Mouse (Mus musculus) embryonic facial prominence, embryonic 11.5 days (tissue): ENCODE data around the gene Serpinf1. TPM values are rescaled to one million over a fixed set of nuclear protein-coding genes. Genes with fewer than 3 reads are reported as not detected.

Experiments
- ATAC-seq: fragments of 200-750 bp; cut with Nextera tagmentation; replicated peaks from 2 replicates; pipeline ENCODE4 v1.8.0; 2017; ENCODE audit warnings: low read depth; ENCODE audit not compliant: insufficient number of reproducible peaks, low FRiP score, low TSS enrichment
- DNase-seq: peaks from one replicate; pipeline ENCODE4 v3.0.0-alpha.2; 2015; ENCODE audit warnings: low spot score
- H3K27ac ChIP-seq: fragments of 300-500 bp; sonication (generic); replicated peaks from 2 replicates; pipeline ENCODE4 v1.5.1; 2014; ENCODE audit warnings: mild to moderate bottlenecking, low read depth, low read length, control low read depth
- H3K27me3 ChIP-seq: fragments of 300-500 bp; sonication (generic); 2 replicates; pipeline ENCODE4 v1.6.1; 2014; ENCODE audit warnings: mild to moderate bottlenecking, low read length, moderate library complexity, mixed read lengths; ENCODE audit not compliant: control insufficient read depth, insufficient read depth
- H3K36me3 ChIP-seq: fragments of 300-500 bp; sonication (generic); replicated peaks from 2 replicates; pipeline ENCODE4 v1.6.1; 2014; ENCODE audit warnings: low read depth, mild to moderate bottlenecking, low read length, moderate library complexity, mixed read lengths; ENCODE audit not compliant: control insufficient read depth, insufficient read depth
- H3K4me1 ChIP-seq: fragments of 300-500 bp; sonication (generic); 2 replicates; pipeline ENCODE4 v1.6.1; 2014; ENCODE audit warnings: low read length, mixed read lengths; ENCODE audit not compliant: control insufficient read depth, insufficient read depth
- H3K4me2 ChIP-seq: fragments of 300-500 bp; sonication (generic); 2 replicates; pipeline ENCODE4 v1.6.1; 2014; ENCODE audit warnings: low read depth, mild to moderate bottlenecking, control low read depth, low read length, moderate library complexity
- H3K4me3 ChIP-seq: fragments of 300-500 bp; sonication (generic); 2 replicates; pipeline ENCODE4 v1.5.1; 2014; ENCODE audit warnings: low read depth, low read length, control low read depth
- H3K9ac ChIP-seq: fragments of 300-500 bp; sonication (generic); replicated peaks from 2 replicates; pipeline ENCODE4 v1.6.1; 2014; ENCODE audit warnings: mild to moderate bottlenecking, control low read depth, low read length
- H3K9me3 ChIP-seq: fragments of 300-500 bp; sonication (generic); replicated peaks from 2 replicates; pipeline ENCODE4 v1.6.1; 2016; ENCODE audit warnings: mild to moderate bottlenecking, low read length, inconsistent platforms, mixed read lengths; ENCODE audit not compliant: control insufficient read depth
- WGBS: fragments of 180-500 bp; shearing (Covaris S2); extraction: QIAGEN DNeasy Blood & Tissue Kit; methylation state at CpG from one replicate; pipeline ENCODE4 v1.1.7; 2014; 5-methylcytosine and 5-hydroxymethylcytosine counted together
- polyA plus RNA-seq: library from polyadenylated mRNA; unstranded; fragments of >200 nt; fragmentation: Nextera tagmentation; extraction: Ambion mirVana; gene quantifications from 2 replicates; pipeline ENCODE4 v1.2.1, GENCODE M21; 2014

The Serpinf1 gene
- polyA plus RNA-seq, 1 experiment from 2014 or later: 193 TPM

GRCm38 (mm10) chr11:75443711-75444110, 21.2 kb upstream of the Serpinf1 start:
- 30% methylated on average over 8 of the region's 8 CpGs for WGBS
- no peaks in the 10 kb centered on the region for H3K9me3 ChIP-seq
- no peak overlapping the region for H3K4me3 ChIP-seq
- no peak overlapping the region for H3K4me2 ChIP-seq
- no peaks in the 10 kb centered on the region for H3K27me3 ChIP-seq
- DNase-seq (no peak), ATAC-seq (no peak)
- no peak overlapping the region for H3K27ac ChIP-seq
- no peak overlapping the region for H3K9ac ChIP-seq
- H3K4me1 ChIP-seq: no peaks in the 10 kb centered on the region
- no peaks in the 10 kb centered on the region; the same call in 1 of the 2 replicates for H3K36me3 ChIP-seq

DNA sequence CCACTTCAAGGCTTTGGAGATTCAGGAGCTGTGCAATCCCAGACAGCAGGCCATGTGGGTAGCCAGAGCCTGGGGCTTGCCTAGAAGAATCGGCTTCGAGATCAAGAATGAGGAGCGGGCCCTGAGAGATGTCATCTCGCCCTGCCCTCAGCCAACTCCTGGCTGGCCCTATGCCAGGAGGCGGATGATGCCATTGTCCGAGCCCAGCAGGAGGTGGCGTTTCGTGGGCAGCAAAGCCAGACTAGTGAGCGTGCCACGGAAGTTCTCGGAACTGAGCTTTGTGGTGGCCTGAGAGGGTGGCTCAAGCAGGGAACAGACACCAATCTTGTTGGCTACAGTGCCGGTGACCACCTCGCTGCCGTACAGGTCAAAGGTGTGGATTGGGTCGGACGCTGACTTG, 19.1 kb upstream of the Serpinf1 start:
- H3K4me1 ChIP-seq: no peaks in the 10 kb centered on the region
- 89% methylated on average over 16 of the region's 16 CpGs for WGBS
- H3K27ac ChIP-seq: no peak overlapping the region
- no peaks in the 10 kb centered on the region for H3K9me3 ChIP-seq
- H3K36me3 ChIP-seq: no peaks in the 10 kb centered on the region
- H3K4me2 ChIP-seq: no peak overlapping the region
- no peak overlapping the region for H3K4me3 ChIP-seq
- DNase-seq (no peak), ATAC-seq (no peak)
- H3K9ac ChIP-seq: no peak overlapping the region
- no peaks in the 10 kb centered on the region for H3K27me3 ChIP-seq

GRCm38 (mm10) chr11:75441034-75441433, 18.5 kb upstream of the Serpinf1 start:
- Histone ChIP-seq H3K4me2 (no peak overlapping the region), H3K36me3 (no peaks in the 10 kb centered on the region), H3K9me3 (no peaks in the 10 kb centered on the region), H3K27me3 (no peaks in the 10 kb centered on the region), H3K4me1 (no peaks in the 10 kb centered on the region), H3K4me3 (no peak overlapping the region), H3K9ac (no peak overlapping the region), H3K27ac (no peak overlapping the region)
- ATAC-seq (no peak), DNase-seq (no peak)
- 88% methylated on average over 7 of the region's 7 CpGs for WGBS

GRCm38 (mm10) chr11:75439951-75440350, 17.4 kb upstream of the Serpinf1 start:
- DNase-seq (no peak), ATAC-seq (no peak)
- no peaks in the 10 kb centered on the region for H3K27me3 ChIP-seq
- H3K4me2 ChIP-seq: no peak overlapping the region
- no peak overlapping the region for H3K4me3 ChIP-seq
- no peaks in the 10 kb centered on the region for H3K4me1 ChIP-seq
- 100% methylated on average over 3 of the region's 3 CpGs for WGBS
- H3K36me3 ChIP-seq: no peaks in the 10 kb centered on the region
- H3K27ac ChIP-seq: no peak overlapping the region
- no peaks in the 10 kb centered on the region for H3K9me3 ChIP-seq
- no peak overlapping the region for H3K9ac ChIP-seq

DNA sequence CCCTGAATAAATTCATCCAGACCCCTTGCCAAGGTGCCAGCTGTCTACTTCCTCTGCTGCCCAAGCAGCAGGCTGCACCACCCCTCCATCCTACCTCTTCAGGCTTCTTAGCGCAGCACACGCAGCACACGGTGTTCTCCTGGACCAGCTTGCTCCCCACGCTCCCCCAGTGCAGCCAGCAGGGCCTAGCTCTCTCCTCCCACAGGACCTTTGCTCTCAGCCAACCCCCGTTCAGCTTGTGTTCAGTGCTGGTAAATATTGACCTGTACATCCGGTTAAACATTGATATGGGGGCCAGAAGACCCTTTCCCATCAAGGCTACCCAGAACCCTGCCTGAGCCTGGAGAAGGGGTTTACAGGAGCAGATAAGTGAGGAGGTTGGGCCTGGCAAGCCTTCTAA, 16.9 kb upstream of the Serpinf1 start, which contains the start of gene Serpinf2:
TSS of gene Serpinf2 (minus strand) at position 229 of the 400 bp plus-strand sequence.
- DNase-seq: no peak
- no peak within 1 kb of the TSS for H3K4me2 ChIP-seq
- H3K36me3 ChIP-seq: no peaks in the 10 kb centered on the region
- no peak within 1 kb of the TSS for H3K9ac ChIP-seq
- no peak within 1 kb of the TSS for H3K27ac ChIP-seq
- H3K4me1 ChIP-seq: no peaks in the 10 kb centered on the region
- no peak within 1 kb of the TSS for H3K4me3 ChIP-seq
- no peak for ATAC-seq
- no peaks in the 10 kb centered on the region for H3K9me3 ChIP-seq
- H3K27me3 ChIP-seq: no peaks in the 10 kb centered on the region
- WGBS: 86% methylated on average over 6 of the region's 6 CpGs

DNA sequence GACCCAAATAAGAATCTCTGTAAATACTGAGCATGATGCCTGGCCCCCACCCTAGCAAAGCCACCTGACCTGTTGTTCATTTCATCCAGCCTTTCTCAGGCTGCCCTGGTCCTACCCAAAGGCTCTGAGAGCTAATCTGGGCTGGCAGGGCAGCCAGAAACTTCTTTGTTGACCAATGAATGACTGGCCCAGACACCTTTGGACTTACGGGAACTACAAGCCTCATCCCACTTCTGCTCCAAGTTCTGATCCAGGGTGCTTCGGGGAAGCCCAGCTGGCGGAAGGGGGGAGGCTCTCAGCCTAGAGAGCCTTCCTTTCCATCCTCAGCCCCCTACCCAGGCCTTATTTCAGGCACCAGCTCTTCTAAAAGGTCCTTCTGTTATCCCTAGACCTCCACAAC, 16.3 kb upstream of the Serpinf1 start:
- 95% methylated on average over 3 of the region's 3 CpGs for WGBS

GRCm38 (mm10) chr11:75438194-75438593, 15.7 kb upstream of the Serpinf1 start:
- Histone ChIP-seq H3K4me1 (no peaks in the 10 kb centered on the region), H3K36me3 (no peaks in the 10 kb centered on the region), H3K9ac (no peak overlapping the region), H3K9me3 (no peaks in the 10 kb centered on the region), H3K27ac (no peak overlapping the region), H3K27me3 (no peaks in the 10 kb centered on the region), H3K4me3 (no peak overlapping the region), H3K4me2 (no peak overlapping the region)
- WGBS: 83% methylated on average over 13 of the region's 13 CpGs
- DNase-seq (no peak), ATAC-seq (no peak)

More for the DNA sequence above, 16.3 kb upstream of the Serpinf1 start:
- no peaks in the 10 kb centered on the region for H3K9me3 ChIP-seq
- DNase-seq: no peak
- ATAC-seq: no peak
- no peaks in the 10 kb centered on the region for H3K27me3 ChIP-seq
- no peak overlapping the region for H3K4me2 ChIP-seq
- H3K4me3 ChIP-seq: no peak overlapping the region
- H3K9ac ChIP-seq: no peak overlapping the region
- H3K4me1 ChIP-seq: no peaks in the 10 kb centered on the region
- H3K36me3 ChIP-seq: no peaks in the 10 kb centered on the region
- no peak overlapping the region for H3K27ac ChIP-seq

GRCm38 (mm10) chr11:75434138-75434537, 11.6 kb upstream of the Serpinf1 start:
- Histone ChIP-seq H3K9me3 (no peaks in the 10 kb centered on the region), H3K36me3 (no peaks in the 10 kb centered on the region), H3K27ac (no peak overlapping the region), H3K4me3 (no peak overlapping the region), H3K27me3 (no peaks in the 10 kb centered on the region), H3K4me2 (no peak overlapping the region), H3K4me1 (no peaks in the 10 kb centered on the region), H3K9ac (no peak overlapping the region)
- WGBS: 80% methylated on average over 5 of the region's 5 CpGs
- ATAC-seq (no peak), DNase-seq (no peak)
